Mouse (Mus musculus) erythroblast, embryonic 14.5 days (primary cell): ENCODE results near the gene Cfap77.

Experiments used
- GATA1 ChIP-seq: IDR thresholded peaks from 2 replicates; pipeline ENCODE4 v1.6.1; 2012; ENCODE audit warnings: low read length, inconsistent platforms, mixed read lengths
- TAL1 ChIP-seq: IDR thresholded peaks from 3 replicates; pipeline ENCODE4 v1.6.1; 2012; ENCODE audit warnings: low read length, inconsistent platforms, mixed read lengths

DNA sequence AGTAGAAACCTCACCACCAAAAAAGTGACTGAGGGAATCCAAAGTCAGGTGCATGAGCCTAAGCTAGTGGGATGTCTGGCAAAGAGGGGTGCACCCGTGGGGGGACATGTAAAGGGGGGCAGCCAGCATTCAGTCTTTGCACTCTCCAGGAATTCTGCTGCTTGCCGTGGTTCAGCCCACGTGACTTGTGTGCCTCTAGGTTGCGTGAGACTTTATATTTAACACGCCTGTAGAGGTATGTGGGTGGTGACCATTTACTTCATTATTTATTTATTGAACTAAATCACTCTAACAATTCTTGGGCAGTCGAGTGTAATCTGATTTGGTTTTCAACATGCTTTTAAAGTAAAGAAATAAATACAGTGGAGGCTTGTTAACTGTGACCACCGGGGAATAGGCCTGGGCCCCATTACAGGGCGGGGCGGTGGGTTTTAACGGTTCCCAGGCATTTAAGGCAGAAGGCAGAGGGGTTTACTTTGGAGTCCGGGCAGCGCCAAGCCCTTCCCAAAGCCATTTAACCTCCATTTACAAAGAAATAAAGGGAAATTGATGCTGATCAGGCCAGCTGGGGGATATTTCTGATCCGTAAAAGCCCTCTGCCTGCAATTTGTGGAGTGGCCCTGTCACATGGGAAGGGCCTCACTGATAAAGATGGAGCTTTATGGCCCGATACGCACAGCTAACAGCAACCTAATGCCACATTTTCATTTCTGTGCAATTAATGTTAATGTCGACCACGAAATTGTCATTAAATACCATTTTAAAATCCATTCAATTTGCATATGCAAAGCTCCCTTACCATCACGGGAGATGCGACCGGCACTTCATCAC is 74.6 kb downstream of the Cfap77 start:
- TF ChIP-seq TAL1 (no peak), GATA1 (no peak)
